Mouse (Mus musculus): Measurements from ENCODE around the gene Esrrg. TPM values are rescaled to one million over a fixed set of nuclear protein-coding genes. Genes with fewer than 3 reads are reported as not detected.
A peak's percentile ranks its signal among the peaks of the same experiment; 100 is the strongest.

Gene Esrrg
- total and polyA plus RNA-seq, 3 experiments, result 0.01 TPM; not detected in 2

DNA sequence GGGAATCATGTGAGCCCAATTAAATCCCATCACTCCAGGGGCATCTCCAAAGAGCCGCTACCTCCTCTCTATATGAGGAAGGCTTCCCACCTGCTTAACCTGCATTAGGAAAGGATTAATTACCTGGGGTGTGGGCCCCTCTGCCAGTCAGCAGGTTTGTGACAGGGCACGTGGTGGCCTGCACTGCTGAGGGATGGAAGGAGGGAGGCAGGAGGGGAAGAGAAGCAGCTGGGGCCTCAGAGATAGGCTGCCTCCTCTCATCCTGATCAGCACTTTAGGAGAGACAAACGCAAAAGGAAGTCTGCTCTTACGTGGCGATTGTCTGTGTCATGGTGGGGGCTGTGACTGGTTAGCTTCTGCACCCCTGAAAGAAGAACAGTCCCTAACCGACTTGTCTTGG lies 555.7 kb downstream of the Esrrg start:
- Histone ChIP-seq H3K9ac (ENCODE audit: control insufficient read depth, low read depth, low read length, poor library complexity, severe bottlenecking) (peak overlapping the region; percentile 29), H3K4me1 (ENCODE audit: control insufficient read depth in 1 of 2, insufficient read depth in 2 of 2, low read length in 2 of 2) (peaks cover 20 to 24% of the 10 kb centered on the region in 2 experiments), H3K27me3 (ENCODE audit: control insufficient read depth in 1 of 2, insufficient read depth in 2 of 2, low read length in 2 of 2) (no peaks in the 10 kb centered on the region), H3K9me3 (replicated peaks; ENCODE audit: insufficient read depth, low read length) (no peaks in the 10 kb centered on the region), H3K79me2 (ENCODE audit: control insufficient read depth, insufficient read depth, low read length, poor library complexity) (no peaks in the 10 kb centered on the region), H3K4me3 (ENCODE audit: control insufficient read depth in 1 of 2, insufficient read depth in 1 of 2, low read depth in 2 of 2, low read length in 2 of 2) (no peak overlapping the region), H3K27ac (ENCODE audit: control insufficient read depth, low read depth, low read length) (peak overlapping the region; percentile 53), H3K36me3 (ENCODE audit: control insufficient read depth in 1 of 2, insufficient read depth in 2 of 2, low read length in 2 of 2) (peaks cover 0 to 18% of the 10 kb centered on the region in 2 experiments; a peak in 2 of 4 replicates)
- TF ChIP-seq MAFK (IDR thresholded peaks at IDR 0.05; ENCODE audit: borderline replicate concordance, low read depth, low read length) (no peak), POLR2A (IDR thresholded peaks at IDR 0.05; ENCODE audit: control insufficient read depth in 1 of 2, insufficient read depth in 1 of 2, low read depth in 1 of 2, low read length in 2 of 2, poor library complexity in 1 of 2) (peak in 1 of 2 experiments; percentile 36; a peak in 1 of 4 replicates), ETS1 (IDR thresholded peaks at IDR 0.05; ENCODE audit: low read depth, low read length) (peak; percentile 80), TBP (IDR thresholded peaks at IDR 0.05; ENCODE audit: low read depth, low read length) (peak; percentile 33; the same call in 1 of the 2 replicates), JUND (IDR thresholded peaks at IDR 0.05; ENCODE audit: low read depth, low read length) (no peak), MAX (IDR thresholded peaks at IDR 0.05; ENCODE audit: low read length) (peak; percentile 58; the same call in 1 of the 2 replicates), MXI1 (IDR thresholded peaks at IDR 0.05; ENCODE audit: low read depth, low read length) (peak; percentile 72), MEF2A (IDR thresholded peaks at IDR 0.05; ENCODE audit: extremely low read depth, insufficient replicate concordance, low read depth, low read length, poor library complexity, severe bottlenecking) (no peak), BHLHE40 (IDR thresholded peaks at IDR 0.05; ENCODE audit: borderline replicate concordance, low read depth, low read length) (peak; percentile 50; the same call in 1 of the 2 replicates), POLR2AphosphoS5 (IDR thresholded peaks at IDR 0.05; ENCODE audit: borderline replicate concordance, low read depth, low read length) (no peak), GATA1 (IDR thresholded peaks at IDR 0.05; ENCODE audit: low read depth, low read length) (no peak), CTCF (IDR thresholded peaks at IDR 0.05 in 2 of 3, conservative IDR thresholded peaks at IDR 0.05 in 1 of 3; ENCODE audit: control insufficient read depth in 1 of 3, insufficient read depth in 1 of 3, low read depth in 2 of 3, low read length in 3 of 3, poor library complexity in 1 of 3, severe bottlenecking in 1 of 3) (no peak), NRF1 (IDR thresholded peaks at IDR 0.05; ENCODE audit: insufficient read depth, low read depth, low read length, poor library complexity, severe bottlenecking) (no peak), MAZ (IDR thresholded peaks at IDR 0.05; ENCODE audit: low read depth, low read length) (peak; percentile 30; the same call in 1 of the 2 replicates), ZKSCAN1 (IDR thresholded peaks at IDR 0.05; ENCODE audit: low read depth, low read length) (no peak), USF1 (IDR thresholded peaks at IDR 0.05; ENCODE audit: low read depth, low read length) (peak; percentile 77), RAD21 (IDR thresholded peaks at IDR 0.05; ENCODE audit: low read depth, low read length) (no peak), SIN3A (IDR thresholded peaks at IDR 0.05; ENCODE audit: low read length) (peak; percentile 63), MYB (IDR thresholded peaks at IDR 0.05; ENCODE audit: low read depth, low read length) (no peak), TCF12 (IDR thresholded peaks at IDR 0.05; ENCODE audit: low read depth, low read length) (peak; percentile 47), EP300 (IDR thresholded peaks at IDR 0.05; ENCODE audit: low read depth in 1 of 2, low read length in 2 of 2) (peak; percentile 21 to 69; a peak in 3 of 4 replicates), SMC3 (IDR thresholded peaks at IDR 0.05; ENCODE audit: low read depth, low read length) (no peak)
- DNase-seq (ENCODE audit: low read depth, low spot score), result peak; percentile 73
